Mouse (Mus musculus) heart, adult 2 months (tissue): ENCODE measurements around the gene Limch1.

Source experiments
- CTCF ChIP-seq: fragments of 200-600 bp; IDR thresholded peaks from 2 replicates; pipeline ENCODE4 v1.8.1; 2022; ENCODE audit warnings: antibody characterized with exemption, mild to moderate bottlenecking, moderate library complexity
- EP300 ChIP-seq: fragments of 200-500 bp; IDR thresholded peaks from 2 replicates; pipeline ENCODE4 v1.6.1; 2011; ENCODE audit warnings: low read depth, low read length, control low read depth; ENCODE audit not compliant: insufficient read depth

DNA sequence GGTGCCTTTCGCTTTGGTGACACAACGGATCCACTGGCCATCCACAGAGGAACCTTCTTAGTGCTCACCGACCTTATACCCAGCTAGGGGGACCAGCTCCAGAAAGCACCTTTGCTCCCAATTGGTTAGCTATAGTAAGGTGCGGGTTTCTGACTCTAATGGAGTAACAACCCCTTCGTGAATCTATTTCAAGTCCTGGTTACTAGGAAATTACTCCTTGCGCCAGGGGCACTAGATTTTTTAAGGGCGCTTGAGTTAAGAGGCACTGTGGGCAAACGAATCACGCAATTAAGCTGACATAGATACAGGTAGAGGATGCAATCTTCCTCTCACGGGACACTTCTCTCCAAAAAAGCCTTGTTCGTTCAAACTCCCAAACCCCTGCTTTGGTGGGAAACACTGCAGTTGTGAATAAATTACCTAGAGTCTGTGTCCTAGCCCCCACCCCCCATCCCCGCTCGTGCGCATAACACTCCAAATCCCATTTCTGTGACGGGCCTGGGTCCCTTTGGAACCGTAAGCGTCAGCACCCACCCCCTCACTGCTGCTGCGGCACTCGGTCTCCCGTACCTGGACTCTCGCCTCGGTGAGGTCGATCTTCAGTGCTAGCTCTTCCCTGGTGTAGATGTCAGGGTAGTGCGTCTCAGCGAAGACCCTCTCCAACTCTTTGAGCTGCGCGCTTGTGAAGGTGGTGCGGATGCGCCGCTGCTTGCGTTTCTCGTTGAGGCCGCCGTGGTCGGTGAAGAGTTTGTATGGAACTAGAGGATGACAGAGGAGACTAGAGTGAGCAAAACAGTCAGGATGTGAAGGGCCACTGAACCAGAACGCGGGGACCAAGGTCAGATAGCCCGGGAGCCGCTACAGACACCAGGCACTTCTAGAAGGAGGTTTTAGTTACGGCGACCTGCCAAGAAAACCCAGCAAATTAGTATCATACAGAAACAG is 351.8 kb downstream of the Limch1 start:
- TF ChIP-seq CTCF (no peak), EP300 (no peak)
